Mouse (Mus musculus): ENCODE results near the gene Cyb5r2.

The Cyb5r2 gene

GRCm38 (mm10) chr7:107757308-107758151 lies at the start of gene Cyb5r2:
Gene Cyb5r2 (minus strand): TSS chr7:107758032.
- no peak for DNase-seq (ENCODE audit: extremely low spot score, low read depth, low spot score)

GRCm38 (mm10) chr7:107802138-107802537 lies 44.3 kb upstream of the Cyb5r2 start:
- no peak for DNase-seq (ENCODE audit: extremely low spot score, low read depth, low spot score)

DNA sequence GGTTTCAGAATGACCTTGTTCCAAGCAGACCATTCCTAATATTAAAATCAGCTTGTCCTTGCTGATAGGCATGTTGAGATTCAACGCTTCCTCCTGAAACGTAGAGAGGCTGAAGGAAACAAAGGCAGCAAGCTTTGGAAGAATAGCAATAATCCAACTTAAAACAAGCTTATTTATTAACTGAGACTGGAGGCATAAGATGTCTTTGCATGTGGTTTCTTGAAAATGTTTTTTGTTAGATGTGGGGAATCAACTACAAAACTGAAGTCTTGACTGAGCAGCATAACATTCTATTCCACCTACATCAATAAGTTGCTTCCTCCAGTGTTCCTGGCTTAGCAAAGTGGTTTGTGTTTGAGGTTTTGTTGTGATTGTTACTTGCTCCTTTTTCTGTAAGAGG lies 43.3 kb upstream of the Cyb5r2 start, which contains the start of gene Ovch2:
Gene Ovch2, minus strand, starts transcription at position 101 of the 400 bp plus-strand sequence.
- DNase-seq (ENCODE audit: extremely low spot score, low read depth, low spot score): no peak

DNA sequence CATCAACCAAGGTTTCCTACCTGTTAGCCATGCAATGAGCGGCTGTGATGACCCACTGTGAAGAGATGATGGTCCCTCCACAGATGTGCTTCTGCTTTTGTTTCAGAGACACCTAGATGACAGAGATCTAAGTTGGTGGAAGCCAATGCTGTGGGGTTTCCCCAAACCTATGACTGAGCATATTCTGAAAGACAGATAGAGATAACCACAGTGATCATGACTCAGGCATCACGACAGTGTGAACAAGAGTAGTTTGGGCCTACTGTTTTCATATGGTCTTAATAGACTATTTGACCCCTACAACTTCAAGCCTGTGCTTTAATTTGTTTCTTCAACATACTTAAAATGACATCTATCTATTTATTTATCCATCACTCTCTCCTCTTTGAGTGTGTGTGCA lies 38.7 kb upstream of the Cyb5r2 start:
- DNase-seq (ENCODE audit: extremely low spot score, low read depth, low spot score): no peak

DNA sequence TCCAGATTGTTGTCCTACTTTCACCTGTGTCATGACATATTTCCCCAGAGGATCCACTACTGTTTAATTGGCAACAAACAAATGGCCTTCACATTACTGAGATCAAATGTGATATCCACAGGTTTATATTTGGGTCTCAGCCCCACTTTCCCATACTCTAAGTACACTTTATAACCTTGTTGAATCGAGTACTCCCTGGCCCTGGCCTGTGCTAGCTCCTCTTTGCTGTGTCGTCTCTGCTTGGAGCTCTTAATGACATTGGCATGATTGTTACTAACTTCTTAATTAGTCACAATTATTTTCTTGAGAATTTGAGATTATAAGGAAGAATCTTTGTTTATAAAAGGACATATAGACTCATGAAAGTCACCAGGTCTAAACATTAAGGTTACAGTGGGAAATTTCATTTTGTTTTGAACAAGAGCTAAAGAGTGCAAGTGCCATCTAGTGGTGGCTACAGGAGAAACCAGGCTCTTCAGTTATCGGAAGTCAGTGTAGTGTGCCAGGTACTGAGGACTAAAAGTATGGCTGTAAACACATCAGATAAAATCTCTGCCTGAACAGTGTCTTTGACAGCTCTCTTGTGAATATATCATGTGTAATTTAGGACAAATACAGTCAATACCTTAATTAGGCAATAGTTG lies 30.3 kb upstream of the Cyb5r2 start:
- DNase-seq (ENCODE audit: extremely low spot score, low read depth, low spot score): no peak

DNA sequence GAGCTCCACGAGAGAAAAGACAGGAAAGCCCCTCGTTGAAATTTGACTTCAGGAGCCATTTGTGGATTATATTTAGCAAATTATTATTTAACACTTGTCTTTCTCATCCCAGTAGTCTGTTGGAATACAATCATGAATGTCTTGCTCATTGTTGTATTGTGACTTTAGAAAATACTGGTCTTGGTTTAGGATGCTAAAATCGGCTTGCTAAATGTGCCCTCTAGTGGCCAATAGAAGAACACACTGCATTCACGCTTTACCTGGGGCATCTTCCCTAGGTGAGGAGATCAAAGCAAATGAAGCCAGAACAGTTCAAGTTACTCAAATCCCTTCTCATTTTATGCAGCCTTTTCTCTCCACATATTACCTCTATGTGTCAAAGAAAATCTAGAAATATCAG lies 21.8 kb upstream of the Cyb5r2 start:
- no peak for DNase-seq (ENCODE audit: extremely low spot score, low read depth, low spot score)

- DNase-seq (ENCODE audit: extremely low spot score, low read depth, low spot score): no peak
These were observed 20.4 kb upstream of the Cyb5r2 start for GRCm38 (mm10) chr7:107778216-107778615.

DNA sequence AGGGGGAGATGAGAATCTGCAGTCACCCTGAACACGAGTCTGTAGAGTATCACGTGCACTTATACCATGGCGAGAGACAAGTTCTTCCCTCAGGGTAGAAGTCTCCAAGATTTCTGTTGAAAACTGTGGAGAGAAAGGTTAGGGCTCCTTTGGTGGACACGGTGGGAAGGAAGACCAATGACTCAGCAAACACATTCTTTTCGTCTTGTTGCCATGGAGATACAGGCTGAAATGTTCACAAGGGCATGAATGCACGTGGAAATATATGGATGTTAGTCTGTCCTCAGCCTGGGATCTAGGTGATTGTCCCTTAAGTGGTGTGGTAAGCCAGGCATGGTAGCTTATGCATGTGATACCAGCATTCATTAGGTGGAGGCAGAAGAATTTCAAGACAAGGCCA lies 13.0 kb upstream of the Cyb5r2 start:
- no peak for DNase-seq (ENCODE audit: extremely low spot score, low read depth, low spot score)

GRCm38 (mm10) chr7:107756748-107757147 lies 1.1 kb downstream of the Cyb5r2 start:
- DNase-seq (ENCODE audit: extremely low spot score, low read depth, low spot score): no peak

DNA sequence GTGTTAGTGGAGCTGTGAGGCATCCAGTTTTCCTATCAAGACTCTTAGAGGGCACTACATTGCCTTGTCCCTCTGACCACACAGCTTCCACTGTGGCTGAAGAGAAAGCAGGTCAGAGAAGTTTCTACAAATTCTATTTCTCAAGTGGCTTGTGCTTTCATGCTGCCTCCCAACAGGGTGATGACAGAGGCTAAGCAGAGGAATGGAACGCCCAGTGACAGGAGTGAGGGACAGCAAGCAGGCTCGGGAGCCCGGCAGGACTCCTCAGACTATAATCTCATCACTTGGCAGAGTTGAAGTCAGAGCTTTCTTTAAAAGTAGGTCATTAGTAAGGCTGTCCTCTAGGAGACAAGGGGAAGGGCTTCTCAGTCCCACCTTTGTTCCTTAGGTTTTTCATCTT lies 1.9 kb downstream of the Cyb5r2 start:
- no peak for DNase-seq (ENCODE audit: extremely low spot score, low read depth, low spot score)

GRCm38 (mm10) chr7:107752031-107752520 lies 5.8 kb downstream of the Cyb5r2 start:
- DNase-seq (ENCODE audit: extremely low spot score, low read depth, low spot score): no peak

GRCm38 (mm10) chr7:107749721-107750120 lies 8.1 kb downstream of the Cyb5r2 start:
- DNase-seq (ENCODE audit: extremely low spot score, low read depth, low spot score): no peak

GRCm38 (mm10) chr7:107749270-107749669 lies 8.6 kb downstream of the Cyb5r2 start:
- DNase-seq (ENCODE audit: extremely low spot score, low read depth, low spot score): peak; percentile 72

DNA sequence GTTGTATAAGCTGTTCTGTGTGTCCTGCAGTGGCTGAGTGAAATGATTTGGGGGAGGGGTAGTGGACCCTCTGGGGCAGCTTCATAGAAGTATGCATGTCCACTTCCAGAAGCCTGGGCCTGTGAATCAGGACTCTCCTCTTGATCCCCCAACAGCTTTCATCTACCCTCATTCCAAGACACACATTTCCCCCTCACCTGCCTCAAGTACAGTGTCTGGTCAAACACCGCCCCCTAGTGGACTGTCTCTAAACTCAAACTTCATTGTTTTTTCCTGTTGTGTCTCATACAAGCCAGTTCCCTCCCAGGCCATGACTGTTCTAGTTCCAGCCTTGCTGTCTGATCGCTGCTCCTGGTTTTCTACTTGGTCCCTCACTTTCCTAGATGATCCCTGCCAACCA lies 9.9 kb downstream of the Cyb5r2 start:
- DNase-seq (ENCODE audit: extremely low spot score, low read depth, low spot score): peak; percentile 35

DNA sequence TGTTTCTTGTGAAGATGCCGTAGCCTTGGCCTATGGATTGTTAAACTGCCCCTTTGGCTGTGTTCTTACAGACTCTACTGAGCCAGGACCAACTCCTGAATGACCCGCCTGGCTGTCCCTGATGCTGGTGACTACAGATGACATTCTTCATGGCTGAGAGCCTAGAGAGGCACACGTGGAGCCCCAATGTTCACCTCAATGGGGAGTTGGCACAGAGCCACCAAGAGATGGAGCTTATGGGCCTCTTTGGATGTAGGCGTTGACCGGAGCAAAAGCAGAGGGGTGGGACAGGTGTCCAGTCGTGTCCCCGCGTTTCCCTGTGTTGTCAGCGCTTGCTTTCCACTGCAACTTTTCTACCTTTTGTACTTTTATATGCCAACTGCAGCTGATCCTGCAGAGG lies 10.4 kb downstream of the Cyb5r2 start:
- no peak for DNase-seq (ENCODE audit: extremely low spot score, low read depth, low spot score)

DNA sequence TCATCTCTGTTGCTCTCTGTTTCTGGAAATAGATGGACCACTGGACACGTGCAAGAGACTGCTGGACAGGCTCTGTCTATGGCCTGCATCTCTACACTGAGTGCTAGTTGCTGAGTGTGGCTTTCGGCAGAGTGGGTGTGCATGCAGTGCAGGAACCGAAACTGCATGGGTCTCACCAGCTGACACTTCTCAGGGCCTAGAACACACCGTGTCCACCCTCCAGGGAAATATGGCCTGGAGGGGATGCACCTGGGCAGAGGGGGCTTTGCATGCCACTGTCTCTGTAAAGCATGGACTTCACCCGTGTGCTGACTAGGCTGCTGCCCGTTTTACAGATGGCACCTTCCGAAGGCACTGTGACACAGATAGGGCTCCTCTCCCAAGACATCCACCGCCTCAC lies 11.8 kb downstream of the Cyb5r2 start:
- no peak for DNase-seq (ENCODE audit: extremely low spot score, low read depth, low spot score)

- DNase-seq (ENCODE audit: extremely low spot score, low read depth, low spot score): no peak
These were observed 12.7 kb downstream of the Cyb5r2 start for GRCm38 (mm10) chr7:107745111-107745510.

DNA sequence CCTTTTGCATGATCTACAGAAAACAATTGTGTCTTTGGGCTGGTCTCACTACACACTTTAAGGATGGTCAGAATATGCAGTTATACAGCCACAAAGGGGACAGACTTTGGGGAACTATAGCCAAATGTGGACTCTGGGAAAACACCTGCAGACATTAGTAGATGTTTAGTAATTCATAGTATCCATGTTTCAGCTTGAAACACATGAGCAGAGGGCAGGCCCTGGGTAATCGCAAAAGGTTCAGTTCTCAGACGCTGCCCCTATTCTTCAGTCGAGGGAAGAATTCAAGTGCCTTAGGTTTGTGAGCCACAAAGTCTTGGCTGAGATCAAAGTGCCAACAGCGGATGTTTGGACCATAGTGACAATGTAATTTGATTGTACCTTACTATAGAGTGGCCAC lies 13.4 kb downstream of the Cyb5r2 start:
- DNase-seq (ENCODE audit: extremely low spot score, low read depth, low spot score): no peak

DNA sequence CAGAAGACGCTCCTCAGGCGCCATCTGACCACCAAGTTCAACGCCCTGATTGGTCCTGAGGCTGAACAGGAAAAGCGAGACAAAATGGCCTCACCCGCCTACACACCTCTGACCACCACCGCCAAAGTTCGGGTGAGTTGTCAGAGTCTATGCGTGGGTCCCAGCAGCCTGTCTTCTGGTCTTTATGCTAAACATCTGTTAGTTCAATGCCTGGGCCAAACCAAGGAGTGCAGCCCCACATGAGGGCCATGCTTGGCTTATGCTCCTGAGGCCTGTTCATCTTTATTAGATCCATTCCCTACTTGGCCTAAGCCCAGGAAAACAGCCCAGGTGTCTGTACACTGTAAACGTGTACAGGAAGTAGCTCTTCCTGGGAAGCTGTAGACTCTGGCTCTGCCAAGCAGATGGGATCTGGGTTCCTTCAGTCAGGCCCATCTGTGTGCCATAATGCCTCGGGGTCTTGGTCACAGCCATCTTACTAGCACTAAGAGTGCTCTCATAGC lies 14.8 kb downstream of the Cyb5r2 start:
- DNase-seq (ENCODE audit: extremely low spot score, low read depth, low spot score): no peak

GRCm38 (mm10) chr7:107738726-107739125 lies 19.1 kb downstream of the Cyb5r2 start:
- no peak for DNase-seq (ENCODE audit: extremely low spot score, low read depth, low spot score)

GRCm38 (mm10) chr7:107733162-107733561 lies 24.7 kb downstream of the Cyb5r2 start:
- no peak for DNase-seq (ENCODE audit: extremely low spot score, low read depth, low spot score)

DNA sequence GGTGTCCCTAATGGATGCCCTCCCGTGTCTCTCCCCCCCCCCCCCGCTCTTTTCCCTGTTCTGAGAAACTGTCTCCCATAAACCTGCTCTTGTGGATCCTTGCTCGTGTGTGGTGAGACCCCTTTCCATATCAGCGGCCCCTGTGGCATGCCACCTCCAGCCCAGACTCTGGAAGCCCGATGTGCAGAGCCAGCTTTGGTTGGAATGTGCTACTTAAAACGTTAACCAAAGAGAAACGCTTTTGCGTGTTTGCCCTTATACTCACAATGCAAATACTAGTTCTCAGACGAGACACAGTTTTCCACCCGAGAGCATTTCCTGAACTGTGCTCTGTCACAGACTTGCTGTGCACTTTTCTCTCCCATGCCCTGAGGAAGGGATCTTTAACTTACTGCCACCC lies 27.2 kb downstream of the Cyb5r2 start:
- no peak for DNase-seq (ENCODE audit: extremely low spot score, low read depth, low spot score)
